Mouse (Mus musculus) kidney, adult 18-20 months (tissue): ENCODE measurements at regions not wholly inside any gene's neighbourhood (a gene's known extent, or its start where the extent isn't known, plus 50 kb on each side); places are given as distances from the start of the nearest gene placed in this dataset.

ENCODE experiments used
- DNase-seq: peaks from one replicate; pipeline ENCODE4 v3.0.0; 2021

DNA sequence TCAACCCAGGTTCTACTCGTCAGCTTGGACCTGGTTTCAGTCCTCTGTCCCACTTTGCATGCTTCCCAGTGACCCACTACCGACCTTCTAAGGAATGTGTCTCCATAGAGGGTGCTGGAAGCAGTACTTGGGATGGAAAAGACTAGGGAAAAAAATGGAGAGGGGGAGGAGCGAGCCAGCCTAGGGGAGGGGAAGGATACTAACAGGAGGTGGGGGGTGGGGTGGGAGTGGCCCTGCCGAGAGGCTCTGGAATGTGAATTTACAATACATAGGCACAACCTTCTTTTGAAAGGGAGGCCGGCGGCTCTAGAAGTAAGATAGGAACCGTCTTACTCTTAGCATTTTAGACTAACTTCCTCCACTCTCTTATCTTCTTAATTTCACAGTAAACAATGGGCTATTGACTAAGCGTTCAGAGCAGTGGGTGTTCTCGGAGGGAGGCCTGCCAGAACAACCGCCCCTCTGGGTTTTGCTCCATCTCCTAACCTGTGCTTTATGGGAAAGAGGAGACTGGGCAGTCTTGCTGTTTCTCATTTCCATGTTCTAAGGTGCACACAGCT lies 145.1 kb downstream of the Foxo1 start:
- no peak for DNase-seq

DNA sequence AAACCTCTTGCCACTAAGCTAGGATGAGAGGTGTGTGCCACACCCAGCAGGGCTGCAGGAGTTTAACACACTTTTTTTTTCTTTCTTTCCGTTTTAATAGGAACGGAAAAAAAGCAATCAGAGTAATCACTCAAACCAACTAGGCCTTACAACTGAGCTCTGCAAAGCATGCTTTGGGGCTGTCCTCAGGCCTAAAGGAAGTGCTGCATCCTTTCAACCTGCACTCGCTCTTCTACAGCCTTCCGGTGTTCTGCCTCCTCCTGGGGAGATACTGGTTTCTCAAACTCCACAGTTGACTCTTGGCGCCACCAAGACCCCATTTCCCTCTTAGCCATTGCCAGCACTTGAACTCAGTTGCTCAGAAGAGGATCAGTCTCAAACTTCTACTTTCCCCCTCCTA lies 143.2 kb downstream of the Foxo1 start:
- no peak for DNase-seq

DNA sequence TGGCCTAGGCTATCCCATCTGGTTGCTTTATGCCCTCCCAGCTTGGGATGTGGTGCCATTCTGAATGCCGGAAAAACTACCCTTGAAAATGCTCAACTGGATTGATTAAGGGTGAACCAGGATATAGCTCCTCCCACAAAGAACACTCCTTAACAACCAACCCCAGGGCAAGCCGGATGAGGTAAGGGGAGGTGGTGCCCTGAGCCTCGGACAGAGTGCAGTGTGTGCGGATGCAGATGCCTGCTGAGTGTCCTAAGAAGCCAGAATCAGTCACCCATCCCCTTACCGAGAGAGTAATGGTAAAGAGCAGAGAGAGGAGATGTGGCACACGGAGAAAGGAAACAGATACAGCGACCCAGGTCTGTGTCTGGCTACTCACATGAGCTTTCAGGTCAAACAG lies 141.3 kb downstream of the Foxo1 start:
- no peak for DNase-seq

DNA sequence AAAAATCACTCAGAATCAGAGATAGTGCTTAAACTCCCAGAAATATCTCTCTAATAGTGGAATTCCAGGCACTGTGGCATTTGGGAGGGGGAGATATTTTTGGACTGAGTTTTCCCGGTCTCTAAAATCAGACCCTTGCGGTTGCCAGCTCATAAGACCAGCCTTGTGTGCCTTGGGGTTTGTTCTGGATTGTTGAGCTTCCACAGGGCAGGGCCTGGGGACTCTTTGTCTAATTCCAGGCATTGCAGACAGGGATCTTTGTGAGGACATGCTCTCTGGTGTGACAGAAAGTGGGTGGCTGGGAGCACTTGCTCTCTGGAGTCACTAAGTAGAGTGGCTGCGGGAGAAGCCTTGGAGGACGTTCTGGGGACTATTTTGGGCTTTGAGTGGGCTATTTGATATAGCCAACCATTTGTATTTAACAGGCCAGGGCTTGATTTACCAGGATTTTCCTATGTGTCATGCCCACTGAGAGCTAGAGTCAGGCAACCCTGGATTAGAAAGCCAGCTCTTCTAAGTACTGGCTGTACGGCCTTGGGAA lies 138.7 kb downstream of the Foxo1 start:
- no peak for DNase-seq

DNA sequence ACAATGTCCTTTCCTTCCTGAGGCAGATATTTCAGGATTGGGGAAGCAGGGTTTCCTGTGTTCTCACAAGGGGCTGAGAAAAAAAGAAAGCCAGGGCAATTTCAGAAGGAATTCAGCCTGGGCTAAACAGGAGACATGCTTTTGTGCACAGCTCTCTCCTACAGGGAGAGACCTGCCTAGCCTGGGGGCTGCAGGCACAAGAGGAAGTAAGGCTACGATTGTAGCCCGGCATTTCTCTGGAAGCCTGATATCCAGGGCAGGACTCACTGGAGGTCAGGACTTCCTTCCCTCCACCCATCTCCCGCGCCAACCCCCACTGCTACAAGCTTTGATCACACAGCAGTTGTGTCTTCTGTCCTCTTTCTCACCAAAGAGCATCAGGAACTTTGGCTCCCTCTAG lies 136.5 kb downstream of the Foxo1 start:
- peak; percentile 46 for DNase-seq

DNA sequence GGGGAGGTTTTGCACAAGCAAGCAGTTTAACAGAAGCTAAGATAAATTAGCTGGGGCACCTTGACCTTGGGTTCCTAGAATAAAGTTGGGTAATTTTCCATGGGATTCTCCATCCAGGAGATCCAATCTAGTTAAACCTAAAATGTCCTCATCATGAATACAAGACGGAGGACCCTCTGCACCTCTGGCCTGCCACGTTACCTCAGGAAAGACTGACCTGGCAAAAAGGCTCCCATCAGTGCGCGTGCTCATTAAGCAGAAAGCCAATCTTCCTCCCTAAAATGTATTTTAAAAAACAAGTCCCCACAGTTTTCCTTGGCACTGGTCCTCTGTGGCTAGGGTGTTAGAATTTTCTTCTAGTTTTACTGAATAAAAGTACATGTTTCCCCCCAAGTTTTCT lies 134.9 kb downstream of the Foxo1 start:
- no peak for DNase-seq
